Mouse (Mus musculus) spleen, postnatal 36 days (tissue): ENCODE measurements around the gene Mrpl43.
A peak's percentile ranks its signal among the peaks of the same experiment; 100 is the strongest.
"Not testable (repeated sequence)": the region's sequence is repeated elsewhere in the genome, so short reads cannot be mapped to it uniquely, and the experiment has no call there.

ENCODE experiments used
- DNase-seq, 2 experiments: peaks; one replicate each; pipeline ENCODE4 v3.0.0; 2022; ENCODE audit warnings: low spot score in 2 of 2, mixed read lengths in 1 of 2

Gene Mrpl43

DNA sequence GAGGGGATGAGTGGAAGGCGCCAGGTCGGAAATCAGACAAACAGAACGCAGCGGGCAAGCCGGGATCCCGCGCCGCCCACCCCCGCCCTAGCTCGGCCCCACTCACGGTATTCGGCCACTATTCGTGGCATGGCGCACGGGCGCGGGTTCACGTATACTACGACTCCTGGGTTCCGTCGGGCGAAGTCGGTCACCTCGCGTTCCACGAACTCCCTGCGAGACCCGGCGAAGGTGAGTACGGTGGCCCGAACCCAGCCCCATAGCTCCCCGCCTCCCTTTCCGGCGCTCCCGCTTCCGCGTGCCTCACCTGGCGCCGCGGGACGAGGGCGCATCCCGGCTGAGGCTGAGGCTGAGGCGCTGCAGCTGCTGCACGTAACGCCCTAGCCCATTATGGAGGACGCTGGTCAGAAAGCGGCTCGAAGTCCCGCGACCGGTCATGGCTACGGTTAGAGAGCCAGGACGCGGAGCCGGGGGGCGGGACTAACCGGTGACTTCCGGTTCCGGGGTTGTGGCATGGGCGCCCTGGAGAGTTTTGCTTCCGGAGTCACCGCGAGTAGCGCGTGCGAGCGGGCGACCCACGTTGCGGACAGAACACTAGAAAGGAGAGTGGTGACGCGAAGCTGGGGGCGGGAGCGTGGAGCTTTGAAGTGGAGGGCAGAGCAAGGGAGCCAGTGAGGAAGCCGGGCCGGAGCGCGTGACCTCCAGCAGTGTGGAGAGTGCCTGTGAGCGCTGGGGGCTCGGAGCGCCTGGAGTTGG, at the start of gene Mrpl43:
Gene Mrpl43 (minus strand): TSS at position 486 of the 756 bp plus-strand sequence.
- peak; percentile 93 to 95 for DNase-seq

DNA sequence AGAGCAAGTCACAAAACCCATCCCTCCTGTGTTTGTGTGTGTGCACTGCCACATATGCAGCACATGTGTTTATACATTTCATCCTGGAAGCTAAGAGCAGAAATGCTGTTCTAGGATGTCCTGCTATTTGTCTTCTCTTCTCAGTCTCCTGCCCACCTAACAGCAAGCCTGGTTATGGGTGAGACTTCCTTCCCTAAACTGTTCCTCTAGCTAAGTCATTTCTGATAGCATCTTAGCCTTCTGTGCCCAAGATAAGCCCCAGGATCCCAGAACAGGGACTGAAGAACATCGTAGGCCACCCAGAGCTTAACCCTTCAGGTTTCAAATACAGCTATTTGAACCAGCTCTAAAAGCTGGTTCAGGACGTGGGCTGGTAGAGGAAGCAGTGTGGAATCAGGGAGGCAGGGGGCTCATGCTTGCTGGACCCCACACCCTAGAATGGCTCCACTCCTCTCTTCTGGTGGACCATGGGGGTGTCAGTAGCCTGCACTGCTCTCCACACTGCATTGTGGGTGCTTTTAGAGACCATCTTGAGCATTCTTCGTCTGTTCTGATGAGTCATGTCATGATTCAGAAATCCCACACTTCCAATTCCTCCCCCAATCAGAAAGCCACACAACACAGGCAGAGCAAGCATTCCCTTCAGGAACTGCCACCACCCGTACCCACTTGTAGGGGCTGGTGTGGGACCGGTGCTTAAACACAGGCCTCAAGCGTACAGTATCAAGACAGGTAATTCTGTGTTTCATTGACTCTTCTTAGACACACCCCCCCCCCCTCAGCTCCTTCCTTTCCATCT, 48.8 kb upstream of the Mrpl43 start:
- DNase-seq, result no peak

DNA sequence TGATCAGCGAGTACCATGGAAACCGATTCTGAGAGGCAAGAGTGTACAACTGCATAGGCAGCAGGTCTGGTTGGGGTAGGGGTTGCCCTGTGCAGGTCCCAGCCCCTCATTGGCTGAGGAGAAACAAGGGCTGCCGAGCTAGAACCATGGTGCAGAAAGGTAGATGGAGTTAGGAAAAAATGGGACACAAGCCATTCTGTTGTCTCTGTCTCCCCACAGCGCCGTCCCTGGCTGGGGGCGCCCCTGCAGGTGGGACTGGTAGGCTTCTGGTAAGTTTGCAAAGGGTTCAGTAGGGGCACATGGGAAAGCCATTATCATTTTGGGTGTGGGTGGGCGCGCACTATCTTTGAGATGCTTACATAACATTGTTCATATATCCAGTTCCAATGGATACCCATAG, 47.2 kb upstream of the Mrpl43 start:
- DNase-seq, result no peak

- DNase-seq, result no peak
These were observed 43.3 kb upstream of the Mrpl43 start for GRCm38 (mm10) chr19:45049523-45049922.

DNA sequence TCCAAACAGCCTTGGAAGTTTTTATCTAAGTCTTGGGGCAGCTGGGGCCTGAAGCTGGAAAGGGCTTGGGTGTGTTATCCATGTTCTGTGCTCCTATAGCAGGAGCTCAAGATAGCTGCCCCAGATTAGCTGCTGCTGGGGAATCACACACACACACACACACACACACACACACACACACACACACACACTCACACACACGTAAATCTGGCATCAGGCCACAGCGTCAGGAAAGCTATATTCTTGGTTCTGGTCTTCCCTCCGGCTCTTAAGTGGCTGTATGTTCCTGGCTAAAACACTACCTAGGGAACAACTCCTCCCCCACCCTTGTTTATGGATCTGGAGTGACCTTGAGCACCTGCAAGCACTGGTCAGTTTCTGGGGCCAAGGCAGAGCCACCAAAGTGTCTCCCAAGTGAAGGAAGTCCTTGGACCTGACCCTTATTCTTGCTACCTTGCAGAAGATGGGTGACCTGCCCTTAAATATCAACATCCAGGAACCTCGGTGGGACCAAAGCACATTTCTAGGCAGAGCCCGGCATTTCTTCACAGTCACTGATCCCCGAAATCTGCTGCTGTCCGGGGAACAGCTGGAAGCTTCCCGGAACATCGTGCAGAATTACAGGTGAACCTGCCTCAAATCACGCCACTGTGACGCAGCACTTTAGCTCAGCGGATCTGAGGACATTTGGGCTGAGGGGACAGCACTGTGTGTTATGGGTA, 42.6 kb upstream of the Mrpl43 start:
- no peak for DNase-seq

- DNase-seq, result peak; percentile 67 to 81
These were observed 41.8 kb upstream of the Mrpl43 start for GRCm38 (mm10) chr19:45047935-45048643.

DNA sequence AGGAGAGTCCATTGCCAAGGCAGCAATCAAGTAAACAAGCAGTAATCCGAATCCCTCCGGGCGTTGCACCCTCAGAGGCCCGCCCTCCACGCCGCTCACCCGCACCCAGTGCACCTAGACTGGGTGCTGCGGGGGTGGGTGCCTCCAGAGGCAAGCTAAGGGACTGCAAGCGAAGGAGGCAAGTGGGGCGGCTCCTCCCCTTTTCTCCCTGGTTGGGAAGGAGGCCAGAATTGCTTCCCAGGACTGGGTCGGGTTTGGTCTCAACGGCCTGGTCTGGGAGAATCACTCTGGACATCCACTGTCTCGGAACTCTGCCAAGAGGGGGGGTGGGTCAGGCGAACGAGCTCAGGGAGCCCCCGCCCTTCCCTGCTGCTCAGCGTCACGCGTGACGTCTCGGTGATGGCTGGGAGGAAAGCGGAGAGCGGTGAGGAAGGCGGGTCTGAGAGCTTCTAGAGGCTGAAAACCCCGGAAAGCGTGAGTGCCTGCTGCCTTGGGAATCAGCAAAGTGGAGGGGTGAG, 41.2 kb upstream of the Mrpl43 start, which contains the start of gene Sfxn3:
Gene Sfxn3 (plus strand): TSS at position 87 of the 518 bp plus-strand sequence.
- DNase-seq, result peak; percentile 77 to 79

DNA sequence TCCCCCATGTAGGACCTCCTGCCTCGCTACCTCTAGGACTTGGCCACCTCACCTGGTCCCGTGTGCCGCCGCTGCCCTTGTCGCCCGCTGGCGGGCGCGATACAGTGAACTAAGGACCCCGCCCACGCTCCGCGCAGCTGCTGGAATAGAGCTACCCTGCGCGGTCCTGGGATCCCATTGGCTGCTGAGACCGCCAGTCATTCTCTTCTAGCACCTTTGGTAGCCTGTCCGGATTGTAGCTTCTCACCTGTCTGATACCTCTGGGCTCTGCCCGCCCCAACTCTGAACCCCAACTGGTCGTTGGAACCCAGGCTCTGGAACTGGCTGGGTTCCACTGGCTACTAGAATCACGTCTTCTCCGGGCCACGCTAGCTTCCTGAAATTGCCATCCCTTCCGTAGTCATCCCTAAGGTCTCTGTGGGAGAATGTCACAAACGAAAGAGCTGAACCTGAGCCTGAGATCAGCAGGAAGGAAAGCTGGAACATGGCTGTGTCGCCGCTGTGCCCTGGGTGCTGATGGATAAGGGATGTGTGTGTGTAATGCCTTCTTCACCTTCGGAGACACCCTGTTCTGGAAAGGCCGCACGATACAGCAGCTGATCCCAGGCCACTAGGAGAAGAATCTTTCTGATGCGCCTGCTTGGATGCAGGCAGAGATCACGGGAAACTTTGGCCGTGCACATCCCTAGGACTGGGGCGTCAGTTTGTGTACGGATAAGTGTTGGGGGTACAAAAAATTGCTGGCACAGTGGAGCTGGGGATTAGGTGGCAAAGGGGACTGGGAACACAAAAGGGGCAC, 40.5 kb upstream of the Mrpl43 start:
- DNase-seq, result peak; percentile 64 to 68

DNA sequence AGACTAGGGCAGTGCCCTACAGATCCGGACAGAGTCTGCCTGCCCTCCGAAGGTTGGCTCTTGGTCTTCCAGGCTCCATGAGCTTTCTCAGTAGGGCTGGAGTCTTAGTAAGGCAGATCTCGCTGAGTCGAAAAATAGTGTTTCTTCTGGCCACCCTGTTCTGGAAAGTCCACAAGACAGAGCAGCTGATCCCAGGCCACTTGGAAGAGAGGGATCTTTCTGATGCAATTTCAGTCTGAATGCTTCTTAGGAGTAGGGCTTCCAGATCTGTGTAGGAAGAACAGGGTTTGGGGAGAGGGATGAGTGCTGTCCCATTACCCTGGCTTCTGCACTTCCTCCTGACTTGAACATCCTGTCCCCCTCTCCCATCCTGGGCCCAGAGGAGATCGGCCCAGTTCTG, 39.4 kb upstream of the Mrpl43 start, which contains the start of gene Pdzd7:
Gene Pdzd7 (minus strand): TSS at position 67 of the 400 bp plus-strand sequence.
- no peak for DNase-seq

GRCm38 (mm10) chr19:45045236-45045635, 39.0 kb upstream of the Mrpl43 start:
- DNase-seq, result no peak

DNA sequence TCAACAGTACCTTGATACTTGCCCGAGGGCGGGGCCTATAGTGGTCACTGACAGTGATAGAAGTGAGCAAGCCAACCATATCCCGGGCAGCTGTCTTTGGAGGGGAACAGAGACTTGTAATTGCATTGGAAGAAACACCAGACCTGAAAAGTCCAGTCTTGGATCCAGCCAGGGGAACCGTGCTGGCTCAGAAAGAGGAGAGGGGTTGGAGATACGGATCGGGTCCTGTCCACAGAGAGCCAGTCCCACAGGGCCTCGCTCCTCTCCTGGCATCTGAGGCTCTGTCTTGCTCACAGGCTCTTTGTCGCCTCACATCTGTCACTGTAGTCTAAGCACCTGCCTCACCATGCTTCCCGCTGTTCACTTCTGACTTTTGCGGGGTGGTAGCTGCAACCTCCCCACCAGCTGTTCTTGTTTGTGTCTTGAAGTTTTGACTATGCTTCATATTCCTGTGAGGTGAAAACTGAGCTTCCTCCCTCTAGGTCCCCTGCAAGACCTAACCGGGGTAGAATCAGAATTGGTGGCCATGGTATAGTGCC, 38.2 kb upstream of the Mrpl43 start:
- DNase-seq, result no peak

GRCm38 (mm10) chr19:45040214-45040613, 34.0 kb upstream of the Mrpl43 start:
- DNase-seq, result no peak

- not testable (repeated sequence) for DNase-seq
These were observed 32.0 kb upstream of the Mrpl43 start for GRCm38 (mm10) chr19:45038198-45038597.

GRCm38 (mm10) chr19:45036867-45037266, 30.6 kb upstream of the Mrpl43 start:
- DNase-seq, result no peak

DNA sequence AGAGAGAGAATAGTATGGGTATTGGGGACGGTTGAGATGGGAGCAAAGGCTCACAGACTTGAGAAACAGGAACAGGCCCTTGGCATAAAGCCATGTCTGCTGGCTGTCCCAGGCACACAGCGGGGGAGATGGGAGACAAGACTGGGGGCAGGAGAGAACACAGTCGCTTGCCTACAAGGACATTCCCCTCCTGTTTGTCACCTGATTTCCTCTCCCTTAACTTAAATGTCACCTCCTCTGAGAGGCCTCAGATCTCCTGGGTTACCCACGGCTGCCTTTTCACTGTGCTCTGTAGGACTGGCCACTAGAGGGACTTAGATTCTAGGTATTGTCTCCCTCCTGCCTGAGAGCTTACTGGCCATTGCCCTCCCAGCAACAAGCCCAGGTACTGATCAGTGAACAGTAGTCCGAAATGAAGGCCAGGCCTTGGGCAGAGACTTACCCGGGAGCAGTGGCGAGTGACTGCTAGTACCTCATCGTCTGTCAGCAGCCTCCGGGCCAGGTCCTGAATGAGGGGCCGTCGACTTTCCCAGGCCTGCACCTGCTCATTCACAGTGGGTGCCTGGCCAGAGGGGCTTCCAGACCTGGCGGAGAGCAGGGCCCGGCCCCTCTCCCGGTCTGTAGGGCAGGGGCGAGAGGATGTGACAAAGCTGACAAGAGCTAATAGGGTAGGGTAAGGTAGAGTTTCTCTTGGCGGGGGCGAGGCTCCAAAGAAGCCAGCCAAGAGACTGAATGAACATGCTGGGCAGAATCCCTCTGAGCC, 26.5 kb upstream of the Mrpl43 start:
- DNase-seq, result no peak

- DNase-seq, result peak; percentile 41 to 48
These were observed 25.5 kb upstream of the Mrpl43 start for GRCm38 (mm10) chr19:45031780-45032179.

DNA sequence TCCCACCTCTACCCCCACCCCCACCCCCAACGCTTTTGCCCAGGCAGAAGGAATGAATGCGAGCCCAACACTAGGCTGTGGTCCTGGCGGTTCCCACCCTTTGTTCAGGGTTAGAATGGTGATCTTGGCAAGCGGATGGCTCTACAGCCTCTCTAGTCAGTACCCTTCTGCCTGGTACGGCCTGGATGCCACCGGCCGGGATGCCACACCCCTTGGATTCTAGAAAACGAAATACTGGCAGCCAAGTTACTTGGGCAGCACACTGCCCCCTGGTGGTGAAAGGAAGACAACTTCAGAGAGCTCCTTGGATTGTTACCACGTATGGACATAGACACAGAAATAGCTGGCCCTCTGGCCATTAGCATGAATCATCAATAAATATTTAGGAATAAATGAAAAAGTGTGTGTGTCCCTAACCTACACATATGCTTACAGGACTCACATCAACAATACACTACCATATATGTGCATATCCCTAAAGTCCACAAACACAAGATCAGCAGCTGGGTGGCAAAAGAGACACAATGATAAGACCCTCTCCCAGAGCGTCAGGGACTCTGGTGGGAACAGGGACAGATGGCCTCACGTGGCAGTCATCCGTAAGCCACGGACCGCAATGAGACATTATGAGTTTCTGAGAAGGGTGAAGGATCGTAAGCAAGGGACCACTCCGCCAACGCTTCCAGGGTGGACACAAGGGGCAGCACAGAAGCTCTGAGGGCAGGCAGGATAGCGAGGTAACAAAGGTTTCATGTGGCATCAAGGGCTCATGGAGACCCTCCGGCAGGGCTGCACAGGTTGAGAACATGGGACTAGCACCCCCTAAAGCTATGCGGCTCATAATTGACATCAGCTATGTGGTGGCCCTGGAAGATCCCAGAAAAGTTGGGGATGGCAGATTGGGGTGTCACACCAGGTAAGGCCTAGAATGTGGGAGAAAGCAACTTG, 24.8 kb upstream of the Mrpl43 start:
- DNase-seq, result peak; percentile 35 to 62

DNA sequence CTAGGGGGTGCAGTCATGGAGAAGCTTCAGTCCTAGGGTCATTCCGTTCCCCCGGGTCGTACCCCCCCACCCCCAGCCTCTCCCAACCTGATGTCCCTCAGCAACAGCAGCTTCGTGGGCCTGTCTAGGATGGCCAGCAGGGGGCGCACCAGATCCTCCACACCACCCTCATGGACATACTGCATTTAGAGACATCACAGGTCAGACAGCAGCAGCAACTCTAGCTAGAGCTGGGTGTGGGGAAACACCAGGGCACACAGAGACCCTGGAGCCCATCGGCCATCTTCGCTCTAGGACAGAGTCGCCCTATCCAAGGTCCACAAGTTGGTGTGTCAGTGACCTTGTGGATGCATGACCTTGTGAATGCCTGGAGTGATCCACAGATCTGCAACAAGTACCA, 23.9 kb upstream of the Mrpl43 start:
- DNase-seq, result peak in 1 of 2 experiments; percentile 37
